Mouse (Mus musculus): ENCODE measurements around the gene Med23. TPM values are rescaled to one million over a fixed set of nuclear protein-coding genes. Genes with fewer than 3 reads are reported as not detected.

The Med23 gene
- polyA plus RNA-seq (2012; fragmentation: generic; extraction: Trizol), result 10 to 100 TPM in 1 of 2 experiments, 1 to 10 TPM in 1; 2.3 to 16.0 TPM

DNA sequence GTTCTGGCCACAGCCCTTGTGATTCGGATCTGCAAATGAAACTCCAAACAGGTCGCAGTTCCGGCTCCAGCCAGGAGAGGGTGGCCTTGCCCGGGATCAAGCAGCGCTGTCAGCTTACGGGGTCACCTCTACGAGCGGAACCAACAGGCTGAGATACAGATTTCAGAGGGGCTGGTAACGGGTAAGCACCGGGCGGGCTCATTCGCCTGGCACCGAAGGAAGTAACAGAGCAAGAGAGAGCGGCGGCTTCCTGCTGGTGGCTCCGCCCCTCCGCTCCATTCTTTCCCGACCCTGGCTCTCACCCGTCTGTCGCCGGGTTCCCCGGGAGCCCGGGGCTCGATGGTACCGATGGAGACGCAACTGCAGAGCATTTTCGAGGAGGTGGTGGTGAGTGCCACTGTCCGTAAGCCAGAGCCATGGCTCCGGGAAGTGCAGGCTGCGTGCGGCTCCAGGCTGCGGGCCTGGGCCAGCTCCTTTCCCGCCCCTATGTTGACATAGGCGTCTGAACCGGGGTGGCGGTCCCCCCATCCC is at the start of gene Med23:
Gene Med23 (plus strand): TSS at position 227 of the 531 bp plus-strand sequence.

DNA sequence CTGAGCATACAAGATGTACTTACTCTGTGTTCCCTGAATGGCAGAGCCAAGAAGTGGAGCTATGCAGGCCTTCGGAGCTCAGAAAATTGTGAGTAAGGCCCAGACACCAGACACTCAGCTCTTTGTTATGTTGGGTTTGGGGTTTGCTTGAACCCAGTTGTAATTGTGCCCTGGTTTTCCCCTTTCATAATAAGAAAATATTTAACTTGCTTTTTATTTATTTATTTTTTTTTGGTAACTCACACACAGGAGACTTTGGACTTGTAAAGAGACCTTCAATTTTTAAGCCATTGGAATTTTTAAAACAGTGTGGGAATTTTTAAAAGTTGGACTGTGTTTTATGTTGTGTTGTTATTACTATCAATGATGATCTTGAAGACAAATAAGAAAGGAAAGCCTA is 27.1 kb upstream of the Med23 start, which contains the start of gene Enpp3:
Gene Enpp3 (minus strand): TSS at position 148 of the 400 bp plus-strand sequence.

DNA sequence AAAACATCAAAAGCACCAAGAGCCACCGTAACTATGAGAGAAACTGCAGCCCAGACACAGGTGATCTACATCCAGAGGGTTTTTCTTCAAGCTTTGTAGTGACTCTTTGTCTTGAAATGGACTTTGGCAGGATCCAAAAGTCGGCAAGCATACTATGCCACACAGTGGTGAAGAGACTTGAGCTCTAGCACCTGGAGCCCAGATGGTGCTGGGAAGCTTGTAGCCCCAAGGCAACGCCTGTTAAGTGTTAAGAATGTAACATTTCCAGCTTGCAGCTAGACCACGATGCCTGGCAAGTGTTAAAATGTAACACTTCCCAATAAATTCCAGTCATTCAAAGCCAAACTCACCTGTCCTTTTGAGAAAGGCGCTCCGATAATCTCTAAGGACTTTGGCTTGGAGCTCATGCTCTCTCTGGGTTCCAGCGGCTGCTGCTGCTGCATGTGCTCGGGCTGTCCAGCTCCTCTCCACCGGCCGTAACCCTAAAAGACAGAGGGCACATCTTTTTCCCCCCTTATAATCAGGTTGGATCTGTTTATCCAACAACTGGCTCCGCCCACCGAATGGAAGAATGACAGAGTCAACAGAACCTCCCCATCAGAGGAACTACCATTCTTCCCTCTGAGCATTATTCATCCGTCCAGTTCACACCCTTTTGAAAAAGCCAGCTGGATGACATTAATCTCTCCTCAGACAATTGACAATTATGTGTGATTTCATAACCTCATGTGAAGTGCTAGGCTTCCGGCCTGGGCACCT is 57.4 kb downstream of the Med23 start, which contains the start of gene Arg1:
Gene Arg1 (minus strand): TSS at position 523 of the 759 bp plus-strand sequence.

Other genes starting within 250 kb of the Med23 start
- 1 to 10 TPM in 1 of 2 experiments, under 1 TPM in 1; 0.57 to 2.0 TPM for gene Enpp1, start 157.8 kb upstream of the Med23 start, polyA plus RNA-seq (2012; fragmentation: generic; extraction: Trizol)
- 1 to 10 TPM in 1 of 2 experiments, under 1 TPM in 1; 0.84 to 6.5 TPM for gene Enpp3, start 27.2 kb upstream of the Med23 start, polyA plus RNA-seq (2012; fragmentation: generic; extraction: Trizol)
- gene Arg1, start 57.5 kb downstream of the Med23 start, polyA plus RNA-seq (2012; fragmentation: generic; extraction: Trizol), result under 1 TPM in 1 of 2 experiments, not detected in 1; 0.17 TPM